Mouse (Mus musculus): Measurements from ENCODE around the gene Ackr4. TPM values are rescaled to one million over a fixed set of nuclear protein-coding genes. Genes with fewer than 3 reads are reported as not detected.

Ackr4 gene
- 0.36 and 0.57 TPM in 2 replicates for polyA plus RNA-seq (2014; fragmentation: Nextera tagmentation; extraction: Ambion mirVana)

GRCm38 (mm10) chr9:104126833-104127232 lies at the start of gene Ackr4:
Ackr4 (minus strand) TSS chr9:104126933.
- H3K4me1 ChIP-seq (ENCODE audit: control insufficient read depth, insufficient read depth, low read length): peaks cover 8% of the 10 kb centered on the region; the same call in 1 of the 2 replicates
- no peak within 1 kb of the TSS for H3K4me3 ChIP-seq (ENCODE audit: low read depth, low read length)
- H3K27me3 ChIP-seq (ENCODE audit: control insufficient read depth, insufficient read depth, low read length): no peaks in the 10 kb centered on the region
- WGBS: 75% methylated on average over 3 of the region's 3 CpGs
- ATAC-seq (ENCODE audit: low FRiP score): no peak
- no peak within 1 kb of the TSS for H3K27ac ChIP-seq (ENCODE audit: low read depth, low read length)
- no peaks in the 10 kb centered on the region for H3K36me3 ChIP-seq (ENCODE audit: control insufficient read depth, insufficient read depth, low read length)
- no peaks in the 10 kb centered on the region for H3K9me3 ChIP-seq (ENCODE audit: control insufficient read depth, low read length)
- no peak within 1 kb of the TSS for H3K9ac ChIP-seq (ENCODE audit: low read length)
- no peak for DNase-seq (ENCODE audit: low spot score, missing footprints)
- H3K4me2 ChIP-seq: no peak within 1 kb of the TSS

- Histone ChIP-seq H3K36me3 (ENCODE audit: control insufficient read depth, insufficient read depth, low read length) (peaks cover 13% of the 10 kb centered on the region), H3K9ac (ENCODE audit: low read length) (no peak overlapping the region), H3K9me3 (ENCODE audit: control insufficient read depth, low read length) (no peaks in the 10 kb centered on the region), H3K4me3 (ENCODE audit: low read depth, low read length) (no peak overlapping the region), H3K27me3 (ENCODE audit: control insufficient read depth, insufficient read depth, low read length) (no peaks in the 10 kb centered on the region), H3K27ac (ENCODE audit: low read depth, low read length) (no peak overlapping the region), H3K4me1 (ENCODE audit: control insufficient read depth, insufficient read depth, low read length) (no peaks in the 10 kb centered on the region), H3K4me2 (no peak overlapping the region)
- ATAC-seq (ENCODE audit: low FRiP score) (no peak), DNase-seq (ENCODE audit: low spot score, missing footprints) (no peak)
- 96% methylated on average over 6 of the region's 6 CpGs for WGBS
Observed at GRCm38 (mm10) chr9:104172342-104172741, 45.6 kb upstream of the Ackr4 start.

- H3K4me2 ChIP-seq: no peak overlapping the region
- H3K27me3 ChIP-seq (ENCODE audit: control insufficient read depth, insufficient read depth, low read length): no peaks in the 10 kb centered on the region
- 91% methylated on average over 6 of the region's 6 CpGs for WGBS
- H3K4me1 ChIP-seq (ENCODE audit: control insufficient read depth, insufficient read depth, low read length): no peaks in the 10 kb centered on the region
- no peaks in the 10 kb centered on the region for H3K9me3 ChIP-seq (ENCODE audit: control insufficient read depth, low read length)
- H3K4me3 ChIP-seq (ENCODE audit: low read depth, low read length): no peak overlapping the region
- ATAC-seq (ENCODE audit: low FRiP score): no peak
- H3K9ac ChIP-seq (ENCODE audit: low read length): no peak overlapping the region
- peaks cover 14% of the 10 kb centered on the region for H3K36me3 ChIP-seq (ENCODE audit: control insufficient read depth, insufficient read depth, low read length)
- DNase-seq (ENCODE audit: low spot score, missing footprints): no peak
- H3K27ac ChIP-seq (ENCODE audit: low read depth, low read length): no peak overlapping the region
Observed at GRCm38 (mm10) chr9:104171651-104172050, 44.9 kb upstream of the Ackr4 start.

DNA sequence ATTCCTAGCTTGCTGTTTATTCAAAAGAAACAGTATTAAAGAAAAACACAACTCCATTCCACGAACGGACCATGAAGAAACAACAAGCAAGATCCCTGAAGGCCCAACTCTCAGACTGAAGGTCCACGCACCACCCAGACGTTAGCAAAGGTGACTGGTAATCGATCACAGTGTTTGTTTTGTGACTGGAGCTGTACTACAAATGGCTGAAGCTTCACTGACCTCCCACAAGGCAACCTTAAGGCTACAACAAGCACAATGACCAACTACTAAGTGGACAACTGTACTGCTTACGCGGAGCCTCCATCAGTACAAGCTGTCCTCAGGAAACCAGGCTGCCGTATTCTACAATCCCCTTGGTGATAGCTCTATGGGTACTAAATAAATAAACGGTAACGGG lies 43.3 kb upstream of the Ackr4 start:
- H3K9ac ChIP-seq (ENCODE audit: low read length): no peak overlapping the region
- H3K4me1 ChIP-seq (ENCODE audit: control insufficient read depth, insufficient read depth, low read length): no peaks in the 10 kb centered on the region
- DNase-seq (ENCODE audit: low spot score, missing footprints): no peak
- no peak overlapping the region for H3K4me2 ChIP-seq
- ATAC-seq (ENCODE audit: low FRiP score): no peak
- no peak overlapping the region for H3K4me3 ChIP-seq (ENCODE audit: low read depth, low read length)
- H3K36me3 ChIP-seq (ENCODE audit: control insufficient read depth, insufficient read depth, low read length): peaks cover 18% of the 10 kb centered on the region
- H3K27me3 ChIP-seq (ENCODE audit: control insufficient read depth, insufficient read depth, low read length): no peaks in the 10 kb centered on the region
- H3K9me3 ChIP-seq (ENCODE audit: control insufficient read depth, low read length): no peaks in the 10 kb centered on the region
- H3K27ac ChIP-seq (ENCODE audit: low read depth, low read length): no peak overlapping the region
- WGBS: 94% methylated on average over 10 of the region's 10 CpGs

- Histone ChIP-seq H3K36me3 (ENCODE audit: control insufficient read depth, insufficient read depth, low read length) (peaks cover 32% of the 10 kb centered on the region), H3K4me1 (ENCODE audit: control insufficient read depth, insufficient read depth, low read length) (no peaks in the 10 kb centered on the region), H3K4me2 (no peak overlapping the region), H3K27me3 (ENCODE audit: control insufficient read depth, insufficient read depth, low read length) (no peaks in the 10 kb centered on the region), H3K27ac (ENCODE audit: low read depth, low read length) (no peak overlapping the region), H3K9ac (ENCODE audit: low read length) (no peak overlapping the region), H3K9me3 (ENCODE audit: control insufficient read depth, low read length) (no peaks in the 10 kb centered on the region), H3K4me3 (ENCODE audit: low read depth, low read length) (no peak overlapping the region)
- no peak for ATAC-seq (ENCODE audit: low FRiP score)
- WGBS: 93% methylated on average over 5 of the region's 5 CpGs
- no peak for DNase-seq (ENCODE audit: low spot score, missing footprints)
Observed at GRCm38 (mm10) chr9:104165926-104166325, 39.2 kb upstream of the Ackr4 start.

DNA sequence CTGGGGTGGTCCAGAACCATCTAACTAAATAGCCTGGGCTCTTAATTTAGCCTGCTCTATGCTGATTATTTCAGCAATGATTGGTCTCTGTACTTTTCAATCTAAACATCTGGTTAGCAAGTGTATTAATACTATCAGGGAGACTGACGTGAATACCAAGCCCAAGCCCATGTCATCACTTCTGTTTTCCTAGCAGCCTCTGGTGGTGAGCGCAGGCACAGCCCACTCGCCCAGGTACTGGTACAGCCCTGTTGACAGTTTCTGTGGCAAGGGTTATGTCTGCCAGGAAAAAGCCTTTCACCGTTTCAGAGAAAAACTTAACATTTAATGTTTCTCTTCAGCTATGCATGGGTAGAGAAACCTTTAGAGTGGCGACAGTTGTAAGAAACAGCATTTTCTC lies 37.5 kb upstream of the Ackr4 start:
- peaks cover 28% of the 10 kb centered on the region for H3K36me3 ChIP-seq (ENCODE audit: control insufficient read depth, insufficient read depth, low read length)
- WGBS: 89% methylated on average over 5 of the region's 5 CpGs
- no peak for DNase-seq (ENCODE audit: low spot score, missing footprints)

DNA sequence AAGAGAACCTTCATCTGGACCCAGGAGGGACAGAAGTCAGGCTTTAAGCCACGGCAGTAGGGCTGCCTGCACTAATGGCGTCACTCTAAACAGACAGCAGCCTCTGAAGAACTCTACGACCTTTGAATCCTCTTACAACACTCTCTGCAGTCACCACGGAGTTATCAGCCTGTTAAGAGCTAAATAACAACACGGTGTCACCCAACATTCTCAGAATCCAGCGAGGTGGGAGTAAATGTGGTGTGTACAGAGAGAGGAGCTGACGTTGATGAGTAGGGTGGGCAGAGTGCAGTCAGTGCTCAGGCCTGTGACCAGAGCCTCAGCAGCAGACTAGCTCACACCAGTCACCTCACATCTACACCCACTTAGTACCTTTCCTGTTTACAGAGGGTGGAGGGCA lies 34.4 kb upstream of the Ackr4 start:
- 89% methylated on average over 7 of the region's 7 CpGs for WGBS
- Histone ChIP-seq H3K27me3 (ENCODE audit: control insufficient read depth, insufficient read depth, low read length) (no peaks in the 10 kb centered on the region), H3K9ac (ENCODE audit: low read length) (no peak overlapping the region), H3K9me3 (ENCODE audit: control insufficient read depth, low read length) (no peaks in the 10 kb centered on the region), H3K27ac (ENCODE audit: low read depth, low read length) (no peak overlapping the region), H3K36me3 (ENCODE audit: control insufficient read depth, insufficient read depth, low read length) (peaks cover 23% of the 10 kb centered on the region), H3K4me3 (ENCODE audit: low read depth, low read length) (no peak overlapping the region), H3K4me2 (no peak overlapping the region), H3K4me1 (ENCODE audit: control insufficient read depth, insufficient read depth, low read length) (no peaks in the 10 kb centered on the region)
- DNase-seq (ENCODE audit: low spot score, missing footprints) (no peak), ATAC-seq (ENCODE audit: low FRiP score) (no peak)

More for the DNA sequence above, 37.5 kb upstream of the Ackr4 start:
- Histone ChIP-seq H3K4me1 (ENCODE audit: control insufficient read depth, insufficient read depth, low read length) (no peaks in the 10 kb centered on the region), H3K4me3 (ENCODE audit: low read depth, low read length) (no peak overlapping the region), H3K9ac (ENCODE audit: low read length) (no peak overlapping the region), H3K9me3 (ENCODE audit: control insufficient read depth, low read length) (no peaks in the 10 kb centered on the region), H3K27ac (ENCODE audit: low read depth, low read length) (no peak overlapping the region), H3K27me3 (ENCODE audit: control insufficient read depth, insufficient read depth, low read length) (no peaks in the 10 kb centered on the region), H3K4me2 (no peak overlapping the region)
- no peak for ATAC-seq (ENCODE audit: low FRiP score)

DNA sequence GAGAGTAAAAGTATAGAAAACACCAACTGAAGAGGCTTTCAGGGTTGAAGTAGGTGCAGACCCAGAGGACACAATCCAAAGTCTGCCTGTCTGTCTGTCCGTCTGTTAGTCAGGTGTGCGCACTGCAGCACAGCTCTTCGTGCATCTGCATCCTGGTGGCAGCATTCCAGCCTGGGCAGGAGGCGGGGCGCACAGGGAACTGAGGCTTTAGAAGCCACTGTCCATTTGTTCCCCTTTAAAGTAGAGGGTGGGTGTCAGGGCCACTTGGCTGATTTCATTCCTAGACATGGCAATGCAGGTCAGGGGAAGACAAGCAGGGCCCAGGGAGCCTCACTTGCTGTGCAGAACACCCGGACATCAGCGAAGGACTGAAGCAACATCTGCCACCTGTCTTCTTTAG lies 30.6 kb upstream of the Ackr4 start:
- Histone ChIP-seq H3K4me3 (ENCODE audit: low read depth, low read length) (no peak overlapping the region), H3K4me2 (no peak overlapping the region), H3K9me3 (ENCODE audit: control insufficient read depth, low read length) (no peaks in the 10 kb centered on the region), H3K4me1 (ENCODE audit: control insufficient read depth, insufficient read depth, low read length) (no peaks in the 10 kb centered on the region), H3K27ac (ENCODE audit: low read depth, low read length) (no peak overlapping the region), H3K9ac (ENCODE audit: low read length) (no peak overlapping the region), H3K36me3 (ENCODE audit: control insufficient read depth, insufficient read depth, low read length) (peaks cover 19% of the 10 kb centered on the region), H3K27me3 (ENCODE audit: control insufficient read depth, insufficient read depth, low read length) (no peaks in the 10 kb centered on the region)
- DNase-seq (ENCODE audit: low spot score, missing footprints): no peak
- WGBS: 97% methylated on average over 7 of the region's 7 CpGs
- ATAC-seq (ENCODE audit: low FRiP score): no peak

- Histone ChIP-seq H3K36me3 (ENCODE audit: control insufficient read depth, insufficient read depth, low read length) (peaks cover 14% of the 10 kb centered on the region), H3K4me2 (no peak overlapping the region), H3K27me3 (ENCODE audit: control insufficient read depth, insufficient read depth, low read length) (no peaks in the 10 kb centered on the region), H3K27ac (ENCODE audit: low read depth, low read length) (no peak overlapping the region), H3K4me1 (ENCODE audit: control insufficient read depth, insufficient read depth, low read length) (no peaks in the 10 kb centered on the region), H3K9me3 (ENCODE audit: control insufficient read depth, low read length) (no peaks in the 10 kb centered on the region), H3K9ac (ENCODE audit: low read length) (no peak overlapping the region), H3K4me3 (ENCODE audit: low read depth, low read length) (no peak overlapping the region)
- DNase-seq (ENCODE audit: low spot score, missing footprints) (no peak), ATAC-seq (ENCODE audit: low FRiP score) (no peak)
- 95% methylated on average over 8 of the region's 8 CpGs for WGBS
Observed at GRCm38 (mm10) chr9:104156506-104156905, 29.8 kb upstream of the Ackr4 start.

All from midbrain, embryonic 11.5 days (tissue).